Mouse (Mus musculus) induced T-regulatory cell, adult 2 months (primary cell): ENCODE data around the gene C130050O18Rik.
A peak's percentile ranks its signal among the peaks of the same experiment; 100 is the strongest.
"Not testable (repeated sequence)": the region's sequence is repeated elsewhere in the genome, so short reads cannot be mapped to it uniquely, and the experiment has no call there.

ENCODE experiments used
- DNase-seq: peaks from one replicate; pipeline ENCODE4 v3.0.0-alpha.2; 2012; ENCODE audit warnings: low read depth

C130050O18Rik gene

DNA sequence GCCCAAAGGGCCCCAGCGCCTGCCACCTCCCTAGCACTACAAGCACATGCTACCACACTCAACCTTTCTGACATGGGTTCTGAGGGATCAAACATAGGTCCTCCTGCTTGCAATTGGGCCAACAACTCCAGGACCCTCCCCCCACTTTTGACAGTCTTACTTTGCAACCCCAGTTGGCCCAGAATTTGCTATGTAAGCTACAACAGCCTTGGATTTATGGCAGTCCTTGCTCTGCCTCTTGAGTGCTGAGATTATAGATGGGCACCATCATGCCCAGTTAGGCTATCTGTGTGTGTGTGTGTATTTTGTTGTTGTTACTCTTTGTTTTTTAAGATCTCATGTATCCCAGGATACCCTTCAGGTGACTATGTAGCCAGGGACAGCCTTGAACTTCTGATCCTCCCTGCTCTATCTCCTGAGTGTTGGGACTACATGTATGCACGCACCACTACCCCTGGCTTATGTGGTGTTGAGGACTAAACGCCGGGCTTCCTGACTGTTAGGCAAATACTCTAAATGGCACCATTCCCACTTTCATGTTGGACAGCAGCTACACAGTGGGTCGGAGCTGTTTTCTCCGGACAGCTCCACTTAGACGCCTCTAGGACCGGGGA is 25.2 kb upstream of the C130050O18Rik start:
- peak; percentile 63 for DNase-seq

DNA sequence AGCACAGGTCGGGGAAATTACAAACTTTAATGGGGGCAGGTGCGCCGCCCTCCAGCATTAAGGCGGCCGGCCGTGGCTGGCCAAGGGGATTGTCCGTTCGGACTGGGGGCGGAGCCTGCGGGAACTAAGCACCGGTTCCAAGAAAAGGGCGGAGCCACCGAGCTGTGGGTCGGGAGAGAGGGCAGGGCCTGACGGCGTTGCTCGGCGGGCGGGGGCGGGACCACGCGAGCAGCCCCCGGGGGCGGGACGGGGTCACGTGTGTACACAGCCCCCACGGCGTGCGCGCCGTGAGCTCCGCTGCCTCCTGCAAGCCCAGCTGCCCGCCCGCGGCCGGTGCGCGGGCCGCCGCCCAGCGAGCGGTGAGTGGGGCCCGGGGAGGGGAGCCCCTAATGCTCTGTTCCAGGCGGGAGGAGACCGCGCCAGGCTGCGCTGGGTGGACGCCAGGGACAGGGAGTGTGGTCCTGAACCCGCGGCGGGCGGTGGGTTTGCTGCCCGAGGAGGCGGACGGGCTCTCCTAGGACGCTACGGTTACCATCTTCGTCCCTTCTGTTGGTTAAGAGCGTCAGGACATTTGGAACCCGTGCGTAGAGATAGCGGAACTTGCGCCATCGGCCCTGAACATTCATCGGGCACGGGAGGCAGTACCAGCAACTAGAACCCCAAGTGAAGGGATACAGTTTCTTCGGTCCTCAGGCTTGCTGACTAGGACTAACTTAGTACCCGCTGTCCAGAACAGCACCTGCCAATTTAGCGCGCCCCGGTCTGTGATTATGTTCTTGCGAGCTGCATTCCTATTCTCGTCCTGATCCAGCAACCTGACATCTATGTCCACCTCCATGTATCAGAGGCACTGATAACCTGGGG is 24.5 kb upstream of the C130050O18Rik start:
- peak; percentile 92 for DNase-seq

DNA sequence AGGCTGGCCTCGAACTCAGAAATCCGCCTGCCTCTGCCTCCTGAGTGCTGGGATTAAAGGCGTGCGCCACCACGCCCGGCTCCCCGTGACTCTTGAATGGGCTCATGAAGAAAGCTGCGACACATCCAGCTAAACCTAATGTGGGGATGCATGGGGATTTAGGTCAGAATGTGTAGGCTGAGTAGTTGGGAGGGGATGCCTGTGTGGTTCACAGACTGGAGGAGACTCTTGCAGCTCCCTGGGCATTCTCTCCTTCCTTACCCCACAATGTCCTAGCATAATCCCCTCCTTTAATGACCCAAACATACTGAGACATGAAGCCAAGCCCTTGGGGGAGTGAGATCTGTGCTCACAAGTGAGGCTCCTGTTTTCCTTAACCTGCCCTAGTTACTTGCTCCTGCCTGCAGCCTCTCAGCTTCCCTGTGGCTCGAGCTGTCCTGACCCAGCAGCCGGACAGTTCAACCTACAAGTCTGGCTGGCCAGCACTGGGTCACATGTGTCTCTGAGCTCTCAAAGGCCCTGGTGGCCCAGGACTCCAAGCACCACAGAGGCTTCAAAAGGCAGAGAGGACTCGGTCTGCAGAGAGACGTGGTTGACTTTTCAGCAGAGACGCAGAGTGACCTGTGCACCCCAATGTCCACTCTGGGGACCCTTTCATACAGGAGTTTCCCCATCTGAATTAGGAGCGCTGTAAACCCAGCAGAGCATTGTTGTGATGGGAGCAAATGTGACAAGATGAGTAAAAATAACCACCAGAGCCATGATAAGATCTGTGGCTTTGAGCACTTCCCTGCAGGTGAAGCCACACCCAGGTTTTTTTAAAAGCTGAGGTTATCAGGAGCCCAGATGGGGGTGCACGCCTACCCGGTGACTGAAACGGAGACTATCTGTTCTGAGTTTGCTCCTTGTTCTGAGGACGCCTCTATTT is 23.2 kb upstream of the C130050O18Rik start:
- peak; percentile 96 for DNase-seq

DNA sequence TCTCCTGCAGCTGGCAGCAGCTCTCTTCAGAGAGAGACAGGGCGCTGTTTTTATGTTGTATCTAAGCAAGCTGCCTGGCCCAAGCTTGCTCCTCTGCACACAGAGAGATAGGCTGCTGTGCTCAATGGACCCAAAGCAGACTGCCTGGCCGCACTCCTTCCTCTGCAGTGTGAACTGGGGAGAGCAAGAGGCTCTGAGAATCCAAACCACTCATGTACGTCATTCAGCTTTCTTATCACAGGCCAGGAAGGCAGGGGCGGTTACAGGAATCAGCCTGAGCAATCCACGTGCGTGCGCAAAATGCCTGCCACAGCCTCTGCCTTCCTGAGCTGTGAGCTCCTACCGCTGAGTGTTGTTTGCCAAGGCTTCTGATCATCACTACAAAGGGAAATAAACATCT is 22.3 kb upstream of the C130050O18Rik start:
- peak; percentile 96 for DNase-seq

DNA sequence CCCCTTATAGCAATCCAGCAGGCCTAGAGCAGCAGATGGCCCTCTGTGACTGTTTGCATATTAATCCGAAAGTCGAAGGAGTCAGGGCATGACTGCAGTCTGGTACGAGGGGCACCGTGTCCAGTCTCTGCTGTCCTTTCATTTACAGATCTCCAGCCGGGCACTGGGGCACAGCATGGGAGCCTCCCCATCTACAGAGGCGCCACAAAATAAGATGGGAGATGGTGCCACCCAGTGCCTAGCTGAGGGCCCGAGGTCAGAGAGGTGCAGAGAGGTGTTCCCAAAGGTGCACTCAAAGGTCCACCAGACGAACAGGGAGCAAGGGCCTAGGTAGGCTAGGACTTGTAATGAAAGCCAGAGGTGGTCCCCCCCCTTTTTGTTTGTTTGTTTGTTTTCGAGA is 21.8 kb upstream of the C130050O18Rik start:
- no peak for DNase-seq

DNA sequence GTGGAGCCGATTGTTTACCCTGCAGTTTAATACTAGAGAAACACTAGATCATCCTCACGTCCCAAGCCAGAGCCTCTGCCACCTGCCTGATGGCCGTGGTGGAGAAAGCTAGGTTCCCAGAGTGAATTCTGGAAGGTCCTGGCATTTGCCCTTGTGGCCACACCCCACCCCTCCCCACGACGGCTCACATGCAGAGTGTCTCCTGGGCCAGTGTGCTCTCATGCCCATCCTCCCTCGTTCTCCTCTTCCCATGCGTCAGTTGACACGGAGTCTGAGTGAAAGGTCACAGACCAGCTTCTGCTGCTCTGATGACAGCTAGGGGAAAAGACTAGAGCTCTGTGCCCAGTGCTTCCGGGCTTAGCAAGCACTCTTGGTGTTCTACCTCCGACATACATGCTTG is 20.5 kb upstream of the C130050O18Rik start:
- peak; percentile 86 for DNase-seq

DNA sequence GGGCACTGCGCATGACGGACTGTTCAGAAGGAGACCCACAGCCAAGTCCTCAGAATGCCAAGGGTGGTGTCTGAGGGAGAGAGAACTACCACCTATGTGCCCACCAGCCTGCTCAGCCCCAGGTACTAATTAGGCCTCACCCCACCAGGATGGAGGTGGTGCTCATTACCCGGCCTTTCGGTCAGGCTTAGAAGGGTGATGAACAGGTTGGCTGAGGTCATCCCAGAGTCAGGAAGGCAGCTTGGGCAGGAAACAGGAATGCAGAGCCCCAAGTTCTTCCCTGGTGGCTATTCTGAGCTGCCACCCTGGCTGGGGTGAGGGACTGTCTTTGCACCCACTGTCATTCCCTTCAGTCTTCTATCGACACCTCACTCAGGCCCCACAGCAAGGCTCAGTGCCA is 19.0 kb upstream of the C130050O18Rik start:
- DNase-seq, result no peak

DNA sequence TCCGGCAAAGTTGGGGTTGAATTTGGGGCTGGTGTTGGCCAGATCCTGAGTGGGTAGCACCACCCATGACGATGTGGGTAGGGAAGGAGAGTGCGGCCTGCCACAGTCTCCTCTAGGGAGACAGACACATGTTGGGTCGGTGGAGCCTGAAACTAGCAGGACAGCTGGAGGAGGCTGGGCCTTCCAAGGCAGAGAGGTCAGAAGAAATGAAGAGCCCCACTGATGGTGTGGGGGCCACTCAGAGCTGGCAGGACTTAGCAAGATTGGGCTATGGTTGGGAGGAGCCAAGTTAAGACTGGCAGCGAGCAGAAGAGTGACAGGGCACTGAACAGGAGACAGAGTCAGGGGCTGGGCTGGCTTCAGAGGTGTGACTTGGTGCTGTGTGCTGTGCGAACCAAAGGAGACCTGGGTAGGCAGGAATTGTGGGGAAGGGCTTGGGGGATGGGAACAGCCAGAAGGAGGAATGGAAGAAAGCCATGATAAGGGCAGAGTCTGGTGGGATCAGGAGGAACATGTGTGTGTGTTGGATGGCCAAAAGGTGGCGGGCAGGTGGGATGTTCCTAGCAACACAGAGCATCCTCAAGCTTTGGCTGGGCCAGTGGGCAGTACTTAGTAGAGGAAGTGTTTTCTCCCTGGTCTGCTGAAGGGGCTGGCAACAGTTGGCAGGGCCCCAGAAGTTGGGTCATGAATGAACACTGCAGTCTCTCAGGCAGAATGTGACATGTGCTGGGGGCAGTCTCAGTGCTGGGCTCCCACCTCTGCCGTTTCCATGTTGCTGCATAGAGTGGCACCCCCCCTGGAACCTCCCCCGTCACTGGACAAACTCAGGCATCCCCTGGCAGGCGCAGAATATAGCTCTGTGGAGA is 17.5 kb upstream of the C130050O18Rik start:
- no peak for DNase-seq

DNA sequence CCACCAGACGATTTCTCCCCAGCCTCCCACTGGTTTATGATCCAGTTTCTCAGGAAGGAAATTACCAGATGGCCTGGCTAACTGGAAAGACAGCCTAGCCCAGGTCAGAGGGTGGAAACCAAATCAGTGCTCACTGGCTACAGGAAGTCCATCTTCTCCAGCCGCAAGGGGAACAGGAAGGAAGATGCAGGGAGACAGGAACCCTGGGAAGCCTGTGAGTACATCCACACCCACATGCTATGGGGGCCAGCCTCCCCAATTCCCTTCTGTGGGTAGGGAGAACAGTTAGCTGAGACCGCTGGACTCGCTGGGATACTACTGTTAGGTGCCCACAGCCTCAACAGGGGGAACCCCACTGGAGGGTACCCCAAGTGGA is 16.9 kb upstream of the C130050O18Rik start:
- no peak for DNase-seq

DNA sequence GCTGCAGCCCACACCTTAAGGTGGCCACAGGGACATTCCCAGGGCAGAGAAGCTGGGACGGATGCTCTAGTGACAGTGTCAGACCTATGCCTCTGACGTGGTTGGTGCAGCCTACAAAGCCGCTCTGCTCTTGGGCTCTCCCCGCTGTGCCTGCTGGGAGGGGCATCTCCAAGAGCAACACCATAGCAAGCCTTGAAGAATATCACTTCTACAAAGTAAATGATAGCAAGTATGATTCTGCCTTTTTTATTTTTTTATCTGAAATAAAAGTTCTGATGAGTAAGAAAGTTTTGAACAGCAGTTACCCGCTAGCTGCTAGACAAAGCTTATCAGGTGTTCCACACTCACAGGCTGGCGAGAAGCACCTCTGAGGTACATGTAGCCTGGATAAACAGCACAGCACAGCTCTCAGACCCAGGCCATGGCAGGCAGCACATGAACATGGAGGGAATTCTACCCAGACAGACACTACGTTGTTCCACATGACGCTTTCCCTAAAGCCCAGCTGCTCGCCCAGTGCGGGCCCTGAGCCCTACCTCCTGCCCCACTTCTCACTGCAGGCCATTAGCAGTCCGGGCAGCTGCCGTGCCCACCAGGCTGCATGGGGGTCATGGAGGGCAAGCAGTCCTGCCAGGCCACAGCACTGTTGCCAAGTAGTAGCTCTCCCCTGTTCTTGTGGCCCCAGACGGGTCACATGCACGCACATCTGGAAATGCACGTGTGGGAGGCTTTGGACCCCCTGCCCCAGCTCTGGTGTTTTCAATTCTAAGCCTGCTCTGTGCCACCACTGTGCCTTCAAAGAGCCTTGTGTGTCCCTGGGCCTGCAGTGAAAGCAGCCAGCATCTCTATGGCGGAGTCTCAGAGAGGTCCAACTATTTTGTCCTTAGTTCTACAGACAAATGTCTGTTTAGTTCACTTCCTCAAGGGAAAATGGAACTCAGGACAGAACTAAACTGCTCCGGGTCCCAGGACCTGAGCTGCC is 16.1 kb upstream of the C130050O18Rik start:
- DNase-seq, result peak; percentile 64

DNA sequence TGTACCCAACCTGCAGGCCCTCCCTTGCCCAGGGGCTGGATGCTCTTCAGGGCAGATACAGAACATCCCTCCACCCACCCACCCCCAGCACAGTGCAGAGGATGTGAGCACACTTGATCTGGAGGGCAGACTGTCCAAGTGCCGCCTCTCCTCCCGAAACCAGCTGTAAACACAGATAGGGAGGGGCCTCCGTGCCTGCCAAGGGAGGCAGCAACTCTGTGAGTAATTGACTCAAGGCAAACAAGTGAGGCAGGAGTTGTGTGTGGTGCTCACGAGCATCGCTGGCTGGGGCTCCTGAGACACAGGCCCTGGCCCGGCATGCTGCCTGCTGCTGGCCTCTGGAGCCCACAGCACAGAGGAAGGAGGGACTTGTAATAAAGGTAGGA is 15.4 kb upstream of the C130050O18Rik start:
- DNase-seq, result peak; percentile 36

DNA sequence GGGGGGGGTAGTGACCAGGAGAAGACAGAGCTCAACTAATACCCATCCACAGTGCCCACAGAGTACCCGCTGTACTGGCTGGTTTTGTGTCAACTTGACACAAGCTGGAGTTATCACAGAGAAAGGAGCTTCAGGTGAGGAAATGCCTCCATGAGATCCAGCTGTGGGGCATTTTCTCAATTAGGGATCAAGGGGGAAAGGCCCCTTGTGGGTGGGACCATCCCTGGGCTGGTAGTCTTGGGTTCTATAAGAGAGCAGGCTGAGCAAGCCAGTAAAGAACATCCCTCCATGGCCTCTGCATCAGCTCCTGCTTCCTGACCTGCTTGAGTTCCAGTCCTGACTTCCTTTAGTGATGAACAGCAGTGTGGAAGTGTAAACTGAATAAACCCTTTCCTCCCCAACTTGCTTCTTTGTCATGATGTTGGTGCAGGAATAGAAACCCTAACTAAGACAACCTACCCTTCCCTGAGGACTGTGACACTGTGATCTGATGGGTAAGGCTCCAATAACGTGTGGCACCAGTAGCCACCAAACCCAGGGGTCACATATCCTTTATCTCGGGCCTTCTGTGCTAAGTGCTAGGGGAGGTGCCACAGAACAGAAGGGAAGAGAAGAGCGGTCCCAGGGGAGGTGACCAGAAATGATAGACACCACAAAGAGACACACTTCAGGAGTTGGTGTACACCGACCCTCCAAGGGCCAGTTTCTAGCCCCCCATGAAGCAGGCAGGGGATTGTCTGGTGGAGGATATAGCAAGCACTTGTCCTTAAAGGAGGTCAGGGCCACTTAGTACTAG is 14.6 kb upstream of the C130050O18Rik start:
- not testable (repeated sequence) for DNase-seq

DNA sequence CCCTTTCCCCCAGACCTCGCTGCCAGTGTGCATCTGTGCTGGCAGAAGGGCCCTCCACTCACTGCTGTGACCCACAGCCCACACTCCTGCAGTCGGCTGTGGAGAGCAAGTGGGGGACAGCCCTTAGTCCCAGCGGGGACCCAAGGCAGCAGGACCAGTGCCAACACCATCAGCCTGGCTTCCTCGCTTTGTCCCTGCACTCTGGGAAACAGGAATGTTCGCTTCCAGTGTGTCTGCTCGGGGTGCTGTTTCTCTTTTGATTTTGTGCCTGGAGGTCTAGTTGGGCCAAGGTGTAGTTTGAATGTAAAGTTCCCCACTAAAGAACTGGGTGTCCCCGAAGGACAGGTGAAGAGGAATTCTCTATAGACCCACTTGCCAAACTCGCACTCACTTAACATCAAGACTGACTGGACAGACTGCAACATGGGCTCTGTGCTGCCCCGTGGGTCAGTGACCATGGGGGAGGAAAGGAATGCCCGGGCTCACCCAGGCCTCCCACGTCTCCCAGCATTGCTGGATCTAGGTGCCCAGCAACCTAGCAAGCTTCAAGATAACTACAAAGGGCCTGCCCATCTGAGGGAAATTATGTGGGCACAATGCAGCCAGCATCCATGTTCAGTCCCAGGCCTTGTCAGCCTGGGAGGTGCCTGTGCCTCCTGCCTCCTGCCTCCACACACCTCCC is 13.6 kb upstream of the C130050O18Rik start:
- no peak for DNase-seq

DNA sequence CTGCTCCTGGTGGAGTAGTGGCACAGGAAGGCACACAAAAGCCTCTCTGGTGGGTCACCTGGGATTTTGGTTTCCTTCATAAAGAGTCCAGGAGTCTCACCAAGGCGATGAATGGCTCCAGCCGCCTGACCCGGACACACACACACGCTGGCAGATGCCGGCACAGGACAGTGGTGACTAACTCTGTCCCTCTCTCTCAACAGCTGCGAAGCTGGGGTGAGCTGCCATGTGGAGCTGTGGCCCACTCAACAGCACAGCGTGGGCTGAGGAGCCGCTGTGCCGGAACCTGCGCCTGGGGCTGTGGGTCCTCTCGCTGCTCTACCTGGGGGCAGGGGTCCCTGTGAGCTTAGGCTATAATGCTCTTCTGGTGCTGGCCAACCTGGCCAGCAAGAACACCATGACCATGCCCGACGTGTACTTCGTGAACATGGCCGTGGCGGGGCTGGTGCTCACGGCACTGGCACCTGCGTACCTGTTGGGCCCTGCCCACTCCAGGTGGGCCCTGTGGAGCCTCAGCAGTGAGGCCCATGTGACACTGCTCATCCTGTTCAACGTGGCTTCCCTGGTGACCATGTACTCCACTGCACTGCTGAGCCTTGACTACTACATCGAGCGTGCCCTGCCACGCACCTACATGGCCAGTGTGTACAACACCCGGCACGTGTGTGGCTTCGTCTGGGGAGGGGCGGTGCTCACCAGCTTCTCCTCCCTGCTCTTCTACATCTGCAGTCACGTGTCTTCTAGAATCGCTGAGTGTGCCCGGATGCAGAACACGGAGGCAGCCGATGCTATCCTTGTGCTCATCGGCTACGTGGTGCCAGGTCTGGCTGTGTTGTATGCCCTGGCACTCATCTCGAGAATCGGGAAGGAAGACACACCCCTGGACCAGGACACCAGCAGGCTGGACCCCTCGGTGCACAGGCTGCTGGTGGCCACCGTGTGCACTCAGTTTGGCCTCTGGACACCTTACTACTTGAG is 12.6 kb upstream of the C130050O18Rik start:
- no peak for DNase-seq

DNA sequence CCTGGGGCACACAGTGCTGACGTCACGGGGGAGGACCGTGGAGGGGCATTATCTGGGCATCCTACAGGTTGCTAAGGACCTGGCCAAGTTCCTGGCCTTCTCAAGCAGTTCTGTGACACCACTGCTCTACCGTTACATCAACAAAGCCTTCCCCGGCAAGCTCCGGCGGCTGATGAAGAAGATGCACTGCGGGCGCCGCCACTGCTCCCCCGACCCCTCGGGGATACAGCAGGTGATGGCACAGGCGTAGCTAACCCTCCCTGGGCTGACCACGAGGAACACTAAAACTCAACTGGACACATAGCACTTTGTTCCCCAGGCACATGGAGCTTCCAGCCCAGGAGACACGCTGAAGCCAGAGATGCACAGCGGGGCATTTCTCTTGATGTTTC is 11.9 kb upstream of the C130050O18Rik start:
- no peak for DNase-seq

DNA sequence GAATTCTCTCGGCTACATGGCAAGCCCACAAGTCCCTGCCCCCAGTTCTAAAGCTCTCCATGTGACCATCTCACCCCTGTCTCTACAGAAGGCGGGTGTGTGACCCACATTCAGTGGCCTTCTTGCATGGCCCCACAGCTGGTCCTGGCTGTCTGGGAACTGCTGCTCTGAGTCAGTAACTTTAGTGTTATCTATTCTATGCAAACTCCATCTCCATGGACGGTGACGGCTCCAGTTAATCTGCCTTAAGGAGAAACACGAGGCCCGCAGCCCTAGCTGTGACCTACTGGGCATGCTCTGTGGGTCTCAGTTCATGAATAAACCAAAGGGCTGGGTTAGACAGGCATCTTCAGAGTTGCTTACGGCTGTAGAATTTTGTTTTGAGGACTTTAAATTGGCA is 10.7 kb upstream of the C130050O18Rik start:
- no peak for DNase-seq

DNA sequence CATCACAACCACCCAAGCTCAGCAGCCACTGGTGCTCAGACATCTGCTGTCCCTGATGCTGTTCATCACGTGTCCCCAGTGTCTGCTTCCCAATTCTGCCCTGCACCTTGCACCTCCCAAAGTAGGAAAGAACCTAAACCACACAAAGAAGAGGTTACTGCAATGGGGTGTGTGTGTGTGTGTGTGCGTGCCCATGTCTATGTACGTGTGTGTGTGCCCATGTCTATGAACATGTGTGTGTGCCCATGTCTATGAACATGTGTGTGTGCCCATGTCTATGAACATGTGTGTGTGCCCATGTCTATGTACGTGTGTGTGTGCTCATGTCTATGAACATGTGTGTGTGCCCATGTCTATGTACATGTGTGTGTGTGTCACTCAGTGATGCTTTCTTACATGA is 9.6 kb upstream of the C130050O18Rik start:
- no peak for DNase-seq
